Mouse (Mus musculus) liver, adult 2 months (tissue): ENCODE results near the gene Cts8. TPM values are rescaled to one million over a fixed set of nuclear protein-coding genes. Genes with fewer than 3 reads are reported as not detected.

Experiments used
- DNase-seq: peaks from one replicate; pipeline ENCODE4 v3.0.0-alpha.2; 2011; ENCODE audit warnings: low read depth, low spot score; ENCODE audit errors: extremely low read depth
- H3K27ac ChIP-seq: fragments of 200-500 bp; replicated peaks from 2 replicates; pipeline ENCODE4 v1.5.1; 2012; ENCODE audit warnings: low read depth, mild to moderate bottlenecking, control low read depth, inconsistent platforms, low read length; ENCODE audit not compliant: insufficient read depth
- H3K27me3 ChIP-seq: fragments of 200-500 bp; 2 replicates; pipeline ENCODE4 v1.6.1; 2012; ENCODE audit warnings: mild to moderate bottlenecking, moderate library complexity, low read length, inconsistent platforms; ENCODE audit not compliant: control insufficient read depth, insufficient read depth
- H3K36me3 ChIP-seq: fragments of 200-500 bp; 2 replicates; pipeline ENCODE4 v1.6.1; 2012; ENCODE audit warnings: low read length, inconsistent platforms; ENCODE audit not compliant: control insufficient read depth, insufficient read depth
- H3K4me1 ChIP-seq: fragments of 200-500 bp; 2 replicates; pipeline ENCODE4 v1.6.1; 2011; ENCODE audit warnings: low read length; ENCODE audit not compliant: control insufficient read depth, insufficient read depth
- H3K4me3 ChIP-seq: fragments of 200-500 bp; 2 replicates; pipeline ENCODE4 v1.5.1; 2011; ENCODE audit warnings: low read depth, mild to moderate bottlenecking, control low read depth, low read length, moderate library complexity; ENCODE audit not compliant: insufficient read depth
- H3K79me2 ChIP-seq: fragments of 200-500 bp; 2 replicates; pipeline ENCODE4 v1.6.1; 2012; ENCODE audit warnings: inconsistent platforms, mild to moderate bottlenecking, low read length, moderate library complexity; ENCODE audit not compliant: control insufficient read depth, insufficient read depth
- H3K9ac ChIP-seq: fragments of 200-500 bp; 2 replicates; pipeline ENCODE4 v1.6.1; 2012; ENCODE audit warnings: low read depth, mild to moderate bottlenecking, control low read depth, inconsistent platforms, low read length
- CTCF ChIP-seq: fragments of 200-500 bp; IDR thresholded peaks from 2 replicates; pipeline ENCODE4 v1.5.1; 2011; ENCODE audit warnings: low read depth, low read length, control low read depth
- POLR2A ChIP-seq: fragments of 200-500 bp; IDR thresholded peaks from 2 replicates; pipeline ENCODE4 v1.6.1; 2011; ENCODE audit warnings: low read length, control low read depth; ENCODE audit not compliant: insufficient read depth; ENCODE audit errors: extremely low read depth
- WGBS: fragments of 180-500 bp; shearing (Covaris S2); methylation state at CpG from one replicate; pipeline ENCODE4 v1.1.7; 2018; 5-methylcytosine and 5-hydroxymethylcytosine counted together
- polyA plus RNA-seq: library from polyadenylated mRNA; depleted of rRNA; stranded (reverse); fragments of >200 nt; gene quantifications from 2 replicates; pipeline ENCODE4 v1.2.3, GENCODE M21; 2012; rRNA removed
- total RNA-seq: library from RNA; depleted of rRNA; stranded (reverse); fragments of >200 nt; gene quantifications from 2 replicates; pipeline ENCODE4 v1.2.3, GENCODE M21; 2014; rRNA removed

Gene Cts8
- total RNA-seq (not detected in 2 replicates), polyA plus RNA-seq (not detected in 2 replicates)

- Histone ChIP-seq H3K27ac (no peak within 1 kb of the TSS), H3K27me3 (no peaks in the 10 kb centered on the region), H3K4me3 (no peak within 1 kb of the TSS), H3K9ac (no peak within 1 kb of the TSS), H3K36me3 (no peaks in the 10 kb centered on the region), H3K79me2 (no peaks in the 10 kb centered on the region), H3K4me1 (no peaks in the 10 kb centered on the region)
- WGBS, result 85% methylated on average over 2 of the region's 2 CpGs
- DNase-seq, result no peak
- TF ChIP-seq CTCF (no peak), POLR2A (no peak)
Measured at GRCm38 (mm10) chr13:61255258-61255657, at the start of gene Cts8. Gene Cts8 (minus strand): TSS chr13:61255358.

- H3K27me3 ChIP-seq, result no peaks in the 10 kb centered on the region
- 81% methylated on average over 2 of the region's 2 CpGs for WGBS
- no peaks in the 10 kb centered on the region for H3K4me1 ChIP-seq
- TF ChIP-seq CTCF, result no peak
- TF ChIP-seq POLR2A, result no peak
- H3K79me2 ChIP-seq, result no peaks in the 10 kb centered on the region
- H3K36me3 ChIP-seq, result no peaks in the 10 kb centered on the region
- H3K4me3 ChIP-seq, result no peak within 1 kb of the TSS
- no peak within 1 kb of the TSS for H3K9ac ChIP-seq
- no peak within 1 kb of the TSS for H3K27ac ChIP-seq
- DNase-seq, result no peak
Measured at GRCm38 (mm10) chr13:61288739-61289138, 33.6 kb upstream of the Cts8 start, which contains the start of gene Gm49398. Gene Gm49398 (minus strand): TSS chr13:61288839.

GRCm38 (mm10) chr13:61241076-61241947, 13.8 kb downstream of the Cts8 start:
- DNase-seq, result peak; percentile 40
- H3K27me3 ChIP-seq, result no peaks in the 10 kb centered on the region
- H3K27ac ChIP-seq, result no peak overlapping the region
- H3K79me2 ChIP-seq, result no peaks in the 10 kb centered on the region
- H3K36me3 ChIP-seq, result no peaks in the 10 kb centered on the region
- H3K9ac ChIP-seq, result no peak overlapping the region
- H3K4me1 ChIP-seq, result no peaks in the 10 kb centered on the region
- no peak overlapping the region for H3K4me3 ChIP-seq
- peak; percentile 76 for TF ChIP-seq CTCF
- TF ChIP-seq POLR2A, result no peak
- 48% methylated on average over 13 of the region's 13 CpGs for WGBS

- TF ChIP-seq POLR2A (no peak), CTCF (no peak)
- H3K27ac ChIP-seq, result no peak within 1 kb of the TSS
Measured at GRCm38 (mm10) chr13:61203310-61203709, 51.8 kb downstream of the Cts8 start, which contains the start of gene Cts6. Gene Cts6 (minus strand): TSS chr13:61203410.

More at GRCm38 (mm10) chr13:61203310-61203709, 51.8 kb downstream of the Cts8 start, which contains the start of gene Cts6:
- H3K4me3 ChIP-seq, result no peak within 1 kb of the TSS
- no peaks in the 10 kb centered on the region for H3K36me3 ChIP-seq
- DNase-seq, result no peak
- H3K27me3 ChIP-seq, result no peaks in the 10 kb centered on the region
- H3K9ac ChIP-seq, result no peak within 1 kb of the TSS
- no peaks in the 10 kb centered on the region for H3K79me2 ChIP-seq
- H3K4me1 ChIP-seq, result no peaks in the 10 kb centered on the region
- 75% methylated on average over 3 of the region's 3 CpGs for WGBS

Other genes with a start within 250 kb of the Cts8 start
- gene Ctsj, start 249.4 kb downstream of the Cts8 start, total RNA-seq, result not detected in 2 replicates
- gene Ctsj, start 249.4 kb downstream of the Cts8 start, polyA plus RNA-seq, result not detected in 2 replicates
- gene Ctsq, start 214.7 kb downstream of the Cts8 start, total RNA-seq, result not detected in 2 replicates
- gene Ctsq, start 214.7 kb downstream of the Cts8 start, polyA plus RNA-seq, result not detected in 2 replicates
- not detected in 2 replicates for gene Ctsr, start 91.1 kb downstream of the Cts8 start, total RNA-seq
- not detected in 2 replicates for gene Ctsr, start 91.1 kb downstream of the Cts8 start, polyA plus RNA-seq
- gene Cts6, start 51.9 kb downstream of the Cts8 start, total RNA-seq, result not detected in 2 replicates
- not detected in 2 replicates for gene Cts6, start 51.9 kb downstream of the Cts8 start, polyA plus RNA-seq
- not detected in 2 replicates for gene Gm49398, start 33.5 kb upstream of the Cts8 start, total RNA-seq
- not detected in 2 replicates for gene Gm49398, start 33.5 kb upstream of the Cts8 start, polyA plus RNA-seq
- not detected in 2 replicates for gene Cts7, start 102.8 kb upstream of the Cts8 start, total RNA-seq
- gene Cts7, start 102.8 kb upstream of the Cts8 start, polyA plus RNA-seq, result not detected in 2 replicates